Mouse (Mus musculus): ENCODE measurements around the gene Zfp346. TPM values are rescaled to one million over a fixed set of nuclear protein-coding genes. Genes with fewer than 3 reads are reported as not detected.

The Zfp346 gene
- polyA plus RNA-seq, 1 experiment: 4.1 TPM

- no peak overlapping the region for H3K27ac ChIP-seq (ENCODE audit: insufficient read depth, low read depth, low read length)
- TF ChIP-seq POLR2A (IDR thresholded peaks at IDR 0.05; ENCODE audit: low read depth, low read length) (no peak), CTCF (IDR thresholded peaks at IDR 0.05; ENCODE audit: extremely low read depth, insufficient read length, insufficient replicate concordance, low read depth, low read length) (no peak)
- no peaks in the 10 kb centered on the region for H3K27me3 ChIP-seq (ENCODE audit: control insufficient read depth, insufficient read depth, low read length)
- WGBS: 19% methylated on average over 8 of the region's 8 CpGs
- peak overlapping the region; percentile 94 for H3K4me3 ChIP-seq (ENCODE audit: low read depth, low read length)
- H3K4me1 ChIP-seq (ENCODE audit: control insufficient read depth, insufficient read depth, insufficient read length, low read length): peaks cover 4% of the 10 kb centered on the region; the same call in 1 of the 2 replicates
- H3K36me3 ChIP-seq (ENCODE audit: control insufficient read depth, insufficient read depth, low read length): no peaks in the 10 kb centered on the region
These were observed 1.0 kb downstream of the Zfp346 start for GRCm38 (mm10) chr13:55105953-55106691.

GRCm38 (mm10) chr13:55107116-55107515, 2.0 kb downstream of the Zfp346 start:
- TF ChIP-seq POLR2A (IDR thresholded peaks at IDR 0.05; ENCODE audit: low read depth, low read length): no peak
- no peak for TF ChIP-seq CTCF (IDR thresholded peaks at IDR 0.05; ENCODE audit: extremely low read depth, insufficient read length, insufficient replicate concordance, low read depth, low read length)
- 89% methylated on average over 4 of the region's 4 CpGs for WGBS
- Histone ChIP-seq H3K4me1 (ENCODE audit: control insufficient read depth, insufficient read depth, insufficient read length, low read length) (peaks cover 4% of the 10 kb centered on the region; the same call in 1 of the 2 replicates), H3K27ac (ENCODE audit: insufficient read depth, low read depth, low read length) (peak overlapping the region; percentile 45), H3K36me3 (ENCODE audit: control insufficient read depth, insufficient read depth, low read length) (no peaks in the 10 kb centered on the region), H3K4me3 (ENCODE audit: low read depth, low read length) (no peak overlapping the region), H3K27me3 (ENCODE audit: control insufficient read depth, insufficient read depth, low read length) (no peaks in the 10 kb centered on the region)

DNA sequence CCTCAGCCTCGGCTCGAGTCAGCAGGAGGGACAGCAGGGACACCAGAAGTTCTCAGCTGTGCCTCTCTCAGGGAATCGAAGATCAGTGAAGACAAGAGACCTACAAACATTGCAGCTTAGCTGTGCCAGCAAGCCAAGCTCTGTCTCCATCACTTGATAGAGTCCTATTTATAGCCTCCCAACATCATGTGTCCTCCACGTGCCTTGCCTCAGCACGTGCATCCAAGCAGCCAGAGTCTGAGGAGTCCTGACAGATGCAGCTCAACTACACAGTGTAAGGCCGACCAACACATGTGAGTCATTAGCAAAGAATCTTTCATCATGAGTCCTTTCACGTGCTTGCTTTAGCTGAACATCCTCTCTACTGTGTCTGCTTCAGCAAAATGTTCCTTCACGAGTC, 2.6 kb downstream of the Zfp346 start:
- TF ChIP-seq POLR2A (IDR thresholded peaks at IDR 0.05; ENCODE audit: low read depth, low read length): no peak
- no peak for TF ChIP-seq CTCF (IDR thresholded peaks at IDR 0.05; ENCODE audit: extremely low read depth, insufficient read length, insufficient replicate concordance, low read depth, low read length)
- Histone ChIP-seq H3K27me3 (ENCODE audit: control insufficient read depth, insufficient read depth, low read length) (no peaks in the 10 kb centered on the region), H3K4me1 (ENCODE audit: control insufficient read depth, insufficient read depth, insufficient read length, low read length) (peaks cover 4% of the 10 kb centered on the region; the same call in 1 of the 2 replicates), H3K36me3 (ENCODE audit: control insufficient read depth, insufficient read depth, low read length) (no peaks in the 10 kb centered on the region), H3K27ac (ENCODE audit: insufficient read depth, low read depth, low read length) (peak overlapping the region; percentile 45), H3K4me3 (ENCODE audit: low read depth, low read length) (no peak overlapping the region)
- WGBS: 77% methylated on average over 8 of the region's 8 CpGs

DNA sequence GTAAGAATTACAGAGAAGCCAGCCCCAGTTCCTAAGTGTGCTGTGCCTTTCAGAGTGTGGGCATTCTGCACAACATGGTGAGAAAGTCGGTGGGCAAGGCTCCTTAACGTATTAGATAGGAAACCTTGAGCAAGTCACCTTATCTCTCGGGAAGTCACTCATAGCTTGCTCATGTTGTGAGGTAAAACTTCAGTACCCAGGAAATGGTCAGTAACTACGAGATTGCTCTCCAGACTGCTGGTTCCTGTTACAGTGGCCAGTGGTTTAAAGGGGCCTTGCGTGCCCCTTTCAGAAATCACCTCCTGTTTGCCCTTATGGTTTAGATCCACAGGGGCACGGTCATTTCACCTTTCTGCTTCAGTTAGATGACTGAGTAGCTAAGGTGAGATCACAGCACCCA, 9.3 kb downstream of the Zfp346 start:
- TF ChIP-seq POLR2A (IDR thresholded peaks at IDR 0.05; ENCODE audit: low read depth, low read length) (no peak), CTCF (IDR thresholded peaks at IDR 0.05; ENCODE audit: extremely low read depth, insufficient read length, insufficient replicate concordance, low read depth, low read length) (no peak)
- Histone ChIP-seq H3K4me3 (ENCODE audit: low read depth, low read length) (no peak overlapping the region), H3K36me3 (ENCODE audit: control insufficient read depth, insufficient read depth, low read length) (peaks cover 12% of the 10 kb centered on the region; the same call in 1 of the 2 replicates), H3K27me3 (ENCODE audit: control insufficient read depth, insufficient read depth, low read length) (no peaks in the 10 kb centered on the region), H3K4me1 (ENCODE audit: control insufficient read depth, insufficient read depth, insufficient read length, low read length) (no peaks in the 10 kb centered on the region), H3K27ac (ENCODE audit: insufficient read depth, low read depth, low read length) (no peak overlapping the region)
- WGBS: 80% methylated on average over 6 of the region's 6 CpGs

DNA sequence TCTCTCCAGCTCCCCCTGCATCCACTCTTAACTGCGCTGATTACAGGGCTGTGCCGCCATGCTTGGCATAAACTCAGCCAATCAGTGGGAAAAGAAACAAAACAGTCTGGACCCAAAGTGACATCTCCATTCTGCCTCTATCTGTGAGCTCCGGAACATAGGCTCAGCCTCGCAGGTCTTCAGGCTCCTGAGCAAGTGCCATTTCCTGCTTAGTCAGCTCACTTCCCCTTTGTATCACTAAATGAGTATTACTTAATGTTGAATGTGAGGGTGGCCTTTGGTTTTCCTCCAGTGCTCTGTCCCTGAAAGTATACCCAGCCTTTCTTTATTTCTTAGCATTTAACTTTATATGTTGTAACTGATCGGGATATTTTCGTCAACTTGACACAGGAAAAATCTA, 19.8 kb downstream of the Zfp346 start:
- no peak overlapping the region for H3K27ac ChIP-seq (ENCODE audit: insufficient read depth, low read depth, low read length)
- no peak for TF ChIP-seq CTCF (IDR thresholded peaks at IDR 0.05; ENCODE audit: extremely low read depth, insufficient read length, insufficient replicate concordance, low read depth, low read length)
- no peak for TF ChIP-seq POLR2A (IDR thresholded peaks at IDR 0.05; ENCODE audit: low read depth, low read length)
- H3K4me1 ChIP-seq (ENCODE audit: control insufficient read depth, insufficient read depth, insufficient read length, low read length): no peaks in the 10 kb centered on the region
- 87% methylated on average over 6 of the region's 6 CpGs for WGBS
- H3K4me3 ChIP-seq (ENCODE audit: low read depth, low read length): no peak overlapping the region
- H3K36me3 ChIP-seq (ENCODE audit: control insufficient read depth, insufficient read depth, low read length): peaks cover 8% of the 10 kb centered on the region; the same call in 1 of the 2 replicates
- no peaks in the 10 kb centered on the region for H3K27me3 ChIP-seq (ENCODE audit: control insufficient read depth, insufficient read depth, low read length)

- Histone ChIP-seq H3K27me3 (ENCODE audit: control insufficient read depth, insufficient read depth, low read length) (no peaks in the 10 kb centered on the region), H3K27ac (ENCODE audit: insufficient read depth, low read depth, low read length) (no peak within 1 kb of the TSS), H3K36me3 (ENCODE audit: control insufficient read depth, insufficient read depth, low read length) (peaks cover 12% of the 10 kb centered on the region), H3K4me1 (ENCODE audit: control insufficient read depth, insufficient read depth, insufficient read length, low read length) (no peaks in the 10 kb centered on the region), H3K4me3 (ENCODE audit: low read depth, low read length) (no peak within 1 kb of the TSS)
- no peak for TF ChIP-seq CTCF (IDR thresholded peaks at IDR 0.05; ENCODE audit: extremely low read depth, insufficient read length, insufficient replicate concordance, low read depth, low read length)
- no peak for TF ChIP-seq POLR2A (IDR thresholded peaks at IDR 0.05; ENCODE audit: low read depth, low read length)
- 91% methylated on average over 2 of the region's 2 CpGs for WGBS
These were observed 28.3 kb downstream of the Zfp346 start, which contains the start of gene Gm17617 for GRCm38 (mm10) chr13:55133448-55133847. Gene Gm17617, minus strand, starts transcription at chr13:55133548.

GRCm38 (mm10) chr13:55135382-55135781, 30.3 kb downstream of the Zfp346 start:
- TF ChIP-seq POLR2A (IDR thresholded peaks at IDR 0.05; ENCODE audit: low read depth, low read length) (no peak), CTCF (IDR thresholded peaks at IDR 0.05; ENCODE audit: extremely low read depth, insufficient read length, insufficient replicate concordance, low read depth, low read length) (peak; percentile 63; the same call in 1 of the 2 replicates)
- no peaks in the 10 kb centered on the region for H3K27me3 ChIP-seq (ENCODE audit: control insufficient read depth, insufficient read depth, low read length)
- 4% methylated on average over 5 of the region's 5 CpGs for WGBS

More at GRCm38 (mm10) chr13:55135382-55135781, 30.3 kb downstream of the Zfp346 start:
- Histone ChIP-seq H3K27ac (ENCODE audit: insufficient read depth, low read depth, low read length) (no peak overlapping the region), H3K36me3 (ENCODE audit: control insufficient read depth, insufficient read depth, low read length) (peaks cover 11% of the 10 kb centered on the region), H3K4me1 (ENCODE audit: control insufficient read depth, insufficient read depth, insufficient read length, low read length) (no peaks in the 10 kb centered on the region), H3K4me3 (ENCODE audit: low read depth, low read length) (no peak overlapping the region)

All from small intestine, adult 2 months (tissue).